Mouse (Mus musculus): ENCODE data around the gene Sh3kbp1. TPM values are rescaled to one million over a fixed set of nuclear protein-coding genes. Genes with fewer than 3 reads are reported as not detected.
"Not testable (repeated sequence)": the region's sequence is repeated elsewhere in the genome, so short reads cannot be mapped to it uniquely, and the experiment has no call there.

The Sh3kbp1 gene
- 14.4 TPM for polyA plus RNA-seq (2021)

GRCm38 (mm10) chrX:159626907-159627587 lies at the start of gene Sh3kbp1:
Sh3kbp1 (plus strand) TSS chrX:159627272.
- peaks cover 6% of the 10 kb centered on the region for H3K27me3 ChIP-seq
- POLR2A ChIA-PET, result interaction anchor here (1.2 kb wide), 1 partner anchor 9 kb away, joined by 3 read pairs; no protein-coding TSS in a partner anchor
- in situ Hi-C loops (cut with MboI; ENCODE audit: low pct_unique_long_range_greater_than_20kb), result loop anchor here (5.0 to 10.0 kb wide), 4 partner anchors 120 to 488 kb away; no protein-coding TSS in a partner anchor

GRCm38 (mm10) chrX:159584738-159585137 lies 42.3 kb upstream of the Sh3kbp1 start:
- DNase-seq (ENCODE audit: low read depth, low spot score); in situ Hi-C loops (cut with MboI; ENCODE audit: low pct_unique_long_range_greater_than_20kb); CTCF ChIA-PET; POLR2A ChIA-PET; H3K27me3 ChIP-seq; ATAC-seq: not testable (repeated sequence)

More at GRCm38 (mm10) chrX:159626907-159627587, at the start of gene Sh3kbp1:
- no peak for TF ChIP-seq CTCF (IDR thresholded peaks at IDR 0.05)
- ATAC-seq, result peak; percentile 93
- CTCF ChIA-PET, result interaction anchor here (0.7 to 2.1 kb wide), 8 partner anchors 8 to 340 kb away, joined by 3 to 6 read pairs (median 3); no protein-coding TSS in a partner anchor
- no peak for DNase-seq (ENCODE audit: low read depth, low spot score)

- CTCF ChIA-PET, result no interaction called here
- POLR2A ChIA-PET, result no interaction called here
- TF ChIP-seq CTCF (IDR thresholded peaks at IDR 0.05), result peak; percentile 19
- DNase-seq (ENCODE audit: low read depth, low spot score) (no peak), ATAC-seq (no peak)
- in situ Hi-C loops (cut with MboI; ENCODE audit: low pct_unique_long_range_greater_than_20kb), result no loop called here
- H3K27me3 ChIP-seq, result peaks cover under 1% of the 10 kb centered on the region
Observed at GRCm38 (mm10) chrX:159591633-159592032, 35.4 kb upstream of the Sh3kbp1 start.

GRCm38 (mm10) chrX:159597502-159597901 lies 29.6 kb upstream of the Sh3kbp1 start:
- ChIA-PET CTCF (interaction anchor here (1.0 kb wide), 1 partner anchor 9 kb away, joined by 3 read pairs; no protein-coding TSS in a partner anchor), POLR2A (no interaction called here)
- ATAC-seq (no peak), DNase-seq (ENCODE audit: low read depth, low spot score) (no peak)
- no peak for TF ChIP-seq CTCF (IDR thresholded peaks at IDR 0.05)
- in situ Hi-C loops (cut with MboI; ENCODE audit: low pct_unique_long_range_greater_than_20kb), result no loop called here
- no peaks in the 10 kb centered on the region for H3K27me3 ChIP-seq

DNA sequence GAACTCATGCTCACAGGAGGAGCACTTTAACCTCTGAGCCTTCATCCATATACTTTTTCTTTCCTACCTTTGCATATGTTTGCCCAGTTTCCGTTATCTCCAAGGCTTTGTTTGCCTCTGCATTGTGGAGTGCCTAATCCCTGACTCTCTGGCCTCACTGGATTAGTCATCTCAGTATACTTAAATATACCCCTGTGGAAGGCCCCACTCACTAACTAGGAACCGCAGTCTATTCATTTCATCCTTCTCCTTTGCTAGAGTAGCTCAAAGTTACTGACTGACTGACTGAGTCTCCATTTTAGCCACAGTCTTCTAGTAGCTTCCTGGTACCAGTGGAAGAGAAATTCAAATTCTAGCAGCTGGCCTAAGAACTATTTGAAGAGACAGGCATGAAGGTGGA lies 22.2 kb upstream of the Sh3kbp1 start:
- no peak for TF ChIP-seq CTCF (IDR thresholded peaks at IDR 0.05)
- ATAC-seq, result no peak
- in situ Hi-C loops (cut with MboI; ENCODE audit: low pct_unique_long_range_greater_than_20kb), result loop anchor here (5.0 kb wide), 1 partner anchor 158 kb away; no protein-coding TSS in a partner anchor
- peaks cover 8% of the 10 kb centered on the region for H3K27me3 ChIP-seq
- POLR2A ChIA-PET, result no interaction called here
- CTCF ChIA-PET, result no interaction called here
- DNase-seq (ENCODE audit: low read depth, low spot score), result no peak

- CTCF ChIA-PET, result interaction anchor here (1.0 to 1.9 kb wide), 2 partner anchors 9 to 164 kb away, joined by 3 to 4 read pairs; no protein-coding TSS in a partner anchor
- DNase-seq (ENCODE audit: low read depth, low spot score), result no peak
- TF ChIP-seq CTCF (IDR thresholded peaks at IDR 0.05), result peak; percentile 68
- H3K27me3 ChIP-seq, result peaks cover 8% of the 10 kb centered on the region
- POLR2A ChIA-PET, result no interaction called here
- no peak for ATAC-seq
- in situ Hi-C loops (cut with MboI; ENCODE audit: low pct_unique_long_range_greater_than_20kb), result loop anchor here (5.0 kb wide), 1 partner anchor 160 kb away; no protein-coding TSS in a partner anchor
Observed at GRCm38 (mm10) chrX:159606936-159607335, 20.1 kb upstream of the Sh3kbp1 start.

GRCm38 (mm10) chrX:159626208-159626906 lies 715 bp upstream of the Sh3kbp1 start:
- POLR2A ChIA-PET, result no interaction called here
- no peak for TF ChIP-seq CTCF (IDR thresholded peaks at IDR 0.05)

GRCm38 (mm10) chrX:159627588-159628566 lies 805 bp downstream of the Sh3kbp1 start:
- ChIA-PET POLR2A (interaction anchor here (1.2 kb wide), 1 partner anchor 8 kb away, joined by 3 read pairs; no protein-coding TSS in a partner anchor), CTCF (interaction anchor here (1.1 kb wide), 1 partner anchor 124 kb away, joined by 4 read pairs; no protein-coding TSS in a partner anchor)
- DNase-seq (ENCODE audit: low read depth, low spot score), result no peak
- TF ChIP-seq CTCF (IDR thresholded peaks at IDR 0.05), result no peak
- in situ Hi-C loops (cut with MboI; ENCODE audit: low pct_unique_long_range_greater_than_20kb), result loop anchor here (5.0 to 10.0 kb wide), 4 partner anchors 119 to 487 kb away; no protein-coding TSS in a partner anchor
- ATAC-seq, result peak; percentile 60
- peaks cover 6% of the 10 kb centered on the region for H3K27me3 ChIP-seq

More at GRCm38 (mm10) chrX:159626208-159626906, 715 bp upstream of the Sh3kbp1 start:
- H3K27me3 ChIP-seq, result peaks cover 6% of the 10 kb centered on the region
- in situ Hi-C loops (cut with MboI; ENCODE audit: low pct_unique_long_range_greater_than_20kb), result loop anchor here (5.0 to 10.0 kb wide), 4 partner anchors 121 to 488 kb away; no protein-coding TSS in a partner anchor
- CTCF ChIA-PET, result interaction anchor here (0.7 to 2.1 kb wide), 9 partner anchors 9 to 341 kb away, joined by 3 to 6 read pairs (median 3); no protein-coding TSS in a partner anchor
- peak; percentile 9 for ATAC-seq
- no peak for DNase-seq (ENCODE audit: low read depth, low spot score)

DNA sequence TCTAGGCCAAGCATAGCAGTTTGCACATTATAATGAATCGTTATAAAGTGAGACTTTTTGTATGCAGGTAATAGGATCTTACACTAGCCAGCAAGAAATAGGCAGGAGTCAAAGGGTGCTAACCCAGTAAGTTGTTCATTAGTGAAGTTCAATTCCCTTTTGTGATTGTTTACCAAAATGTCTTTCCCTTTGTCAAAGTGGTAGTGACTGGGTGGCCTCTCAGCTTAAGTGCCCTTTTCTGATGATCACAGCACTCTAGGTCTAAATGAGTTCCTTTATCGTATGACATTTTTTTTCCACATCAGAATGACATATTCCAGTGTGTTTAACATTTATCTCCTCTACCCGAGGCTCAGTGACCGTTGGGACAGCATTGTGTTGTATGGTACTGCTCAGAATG lies 1.6 kb downstream of the Sh3kbp1 start:
- no peak for TF ChIP-seq CTCF (IDR thresholded peaks at IDR 0.05)
- in situ Hi-C loops (cut with MboI; ENCODE audit: low pct_unique_long_range_greater_than_20kb), result loop anchor here (5.0 to 10.0 kb wide), 4 partner anchors 119 to 486 kb away; no protein-coding TSS in a partner anchor
- ATAC-seq (no peak), DNase-seq (ENCODE audit: low read depth, low spot score) (no peak)
- POLR2A ChIA-PET, result no interaction called here
- CTCF ChIA-PET, result interaction anchor here (1.1 kb wide), 1 partner anchor 123 kb away, joined by 4 read pairs; no protein-coding TSS in a partner anchor
- peaks cover 2% of the 10 kb centered on the region for H3K27me3 ChIP-seq
